Mouse (Mus musculus): Measurements from ENCODE around the gene Duox1.

- TF ChIP-seq CTCF (IDR thresholded peaks at IDR 0.05; ENCODE audit: extremely low read depth, insufficient read depth, insufficient read length, insufficient replicate concordance): no peak
- no peak for TF ChIP-seq POLR2A (IDR thresholded peaks at IDR 0.05; ENCODE audit: low read depth, low read length)
Measured at GRCm38 (mm10) chr2:122300656-122301020, 14.8 kb upstream of the Duox1 start.
